Mouse (Mus musculus): Measurements from ENCODE around the gene Rere. TPM values are rescaled to one million over a fixed set of nuclear protein-coding genes. Genes with fewer than 3 reads are reported as not detected.

Gene Rere
- 257 and 444 TPM in 2 replicates for polyA plus RNA-seq (2012; ENCODE audit: low replicate concordance)

GRCm38 (mm10) chr4:150281018-150281761 is at the start of gene Rere:
TSS of gene Rere (plus strand) at chr4:150281646.

GRCm38 (mm10) chr4:150236521-150237481 is 44.6 kb upstream of the Rere start, which contains the start of gene Eno1:
TSS of gene Eno1 (plus strand) at chr4:150236721.

GRCm38 (mm10) chr4:150651390-150652277 is 370.2 kb downstream of the Rere start, which contains the start of gene Slc45a1:
TSS of gene Slc45a1 (minus strand) at chr4:150652174.

Other genes with a start within 250 kb of the Rere start
- 0.66 and 0.69 TPM in 2 replicates for gene Gpr157, start 194.3 kb upstream of the Rere start, polyA plus RNA-seq (2012; ENCODE audit: low replicate concordance)
- gene Slc2a5, start 162.4 kb upstream of the Rere start, polyA plus RNA-seq (2012; ENCODE audit: low replicate concordance), result not detected in 2 replicates
- gene Slc2a7, start 132.7 kb upstream of the Rere start, polyA plus RNA-seq (2012; ENCODE audit: low replicate concordance), result not detected in 2 replicates
- gene Car6, start 80.3 kb upstream of the Rere start, polyA plus RNA-seq (2012; ENCODE audit: low replicate concordance), result not detected in 2 replicates
- 40.4 and 548 TPM in 2 replicates for gene Eno1, start 44.9 kb upstream of the Rere start, polyA plus RNA-seq (2012; ENCODE audit: low replicate concordance)